In genomic region chr1:51243294-51243693, GRCm38 (mm10) we compare ENCODE assay signal across 11 mouse cellular contexts. TPM values are rescaled to one million over a fixed set of nuclear protein-coding genes. Genes with fewer than 3 reads are reported as not detected.
A peak's percentile ranks its signal among the peaks of the same experiment; 100 is the strongest.
DNase-seq lines count a peak whose midpoint lies in the region; ATAC-seq lines count a peak whose summit lies in the region.
"Had no signal": no experiment of that assay in that cellular context is flagged by ENCODE, and none has a peak within 500 bp of the region (broad histone marks: within the 10 kb centered on the region; RNA-seq: fewer than 3 reads in every experiment).

No protein-coding gene starts in this region.

- ATAC-seq in hindbrain, embryonic 16.5 days: peak; percentile 50
- ATAC-seq in hindbrain, embryonic 13.5 days (ENCODE audit: low FRiP score): no peak
- no peak for ATAC-seq in erythroid progenitor cell, adult 5-6 weeks (replicated peaks; ENCODE audit: low FRiP score, poor library complexity, severe bottlenecking)
- no peak for ATAC-seq in granulocyte monocyte progenitor cell, adult 5-6 weeks (replicated peaks; ENCODE audit: poor library complexity, severe bottlenecking)

- no peak overlapping the region for H3K4me3 ChIP-seq in hindbrain, embryonic 16.5 days (ENCODE audit: low read length)
- no peak overlapping the region for H3K4me3 ChIP-seq in hindbrain, embryonic 13.5 days

- H3K27ac ChIP-seq in hindbrain, embryonic 16.5 days (ENCODE audit: low read depth, low read length): no peak overlapping the region
- no peak overlapping the region for H3K27ac ChIP-seq in hindbrain, embryonic 13.5 days
- H3K27ac ChIP-seq: macrophage had no signal

- intact Hi-C loops in left cerebral cortex, postnatal 36 days (cut with DNase I): no loop called here

- no peaks in the 10 kb centered on the region for H3K9me3 ChIP-seq in hindbrain, embryonic 16.5 days (ENCODE audit: control insufficient read depth, low read length)
- H3K9me3 ChIP-seq in hindbrain, embryonic 13.5 days: no peaks in the 10 kb centered on the region

- no peaks in the 10 kb centered on the region for H3K27me3 ChIP-seq in hindbrain, embryonic 16.5 days (replicated peaks; ENCODE audit: control insufficient read depth, insufficient read depth, low read length)
- H3K27me3 ChIP-seq in hindbrain, embryonic 13.5 days: no peaks in the 10 kb centered on the region

- no peak overlapping the region for H3K9ac ChIP-seq in hindbrain, embryonic 16.5 days (ENCODE audit: low read depth, low read length)
- H3K9ac ChIP-seq in hindbrain, embryonic 13.5 days: no peak overlapping the region

- 86% methylated on average over 3 of the region's 3 CpGs for WGBS in hindbrain, embryonic 16.5 days
- WGBS in hindbrain, embryonic 13.5 days: 87% methylated on average over 3 of the region's 3 CpGs

- peak; percentile 98 for DNase-seq in brain, adult 2 months (ENCODE audit: low read depth, low spot score)
- DNase-seq in frontal cortex, adult 2 months (ENCODE audit: extremely low spot score in 1 of 2, low spot score in 1 of 2): peak; percentile 56 to 78
- peak; percentile 70 to 75 for DNase-seq in left cerebral cortex, postnatal 36 days (ENCODE audit: low spot score in 2 of 2)
- DNase-seq in embryo, embryonic 10 days (ENCODE audit: low spot score): no peak
- DNase-seq: kidney, postnatal 10 days had no signal

- H3K4me1 ChIP-seq in hindbrain, embryonic 16.5 days (ENCODE audit: control insufficient read depth, insufficient read depth, low read depth, low read length): no peaks in the 10 kb centered on the region
- H3K4me1 ChIP-seq in hindbrain, embryonic 13.5 days (replicated peaks): no peaks in the 10 kb centered on the region

- no peaks in the 10 kb centered on the region for H3K36me3 ChIP-seq in hindbrain, embryonic 16.5 days (ENCODE audit: control insufficient read depth, insufficient read depth, low read length)
- no peaks in the 10 kb centered on the region for H3K36me3 ChIP-seq in hindbrain, embryonic 13.5 days

- no peak overlapping the region for H3K4me2 ChIP-seq in hindbrain, embryonic 16.5 days (ENCODE audit: low read length)
- H3K4me2 ChIP-seq in hindbrain, embryonic 13.5 days: no peak overlapping the region
- H3K4me2 ChIP-seq: liver, embryonic 11.5 days had no signal

RNA-seq across cellular contexts. Expression of gene Cavin2, which starts 45.6 kb away (rescaled TPM):
- polyA plus RNA-seq in hindbrain, embryonic 16.5 days (2015; fragmentation: Nextera tagmentation; extraction: Ambion mirVana): 10.2 and 13.5 TPM in 2 replicates
- polyA plus RNA-seq in hindbrain, embryonic 13.5 days (2015; fragmentation: Nextera tagmentation; extraction: Ambion mirVana): 6.9 and 7.3 TPM in 2 replicates
- 8.1 and 8.3 TPM in 2 replicates for polyA plus RNA-seq in frontal cortex, adult 2 months (2012; rRNA removed)
- 1 to 10 TPM; 8.6 TPM for total RNA-seq in left cerebral cortex, postnatal 36 days (2021)
- 0.36 and 0.84 TPM in 2 replicates for total RNA-seq in erythroid progenitor cell, adult 5-6 weeks (2015; ENCODE audit: low replicate concordance)
- 0.61 and 1.2 TPM in 2 replicates for total RNA-seq in erythroid progenitor cell, adult 5-6 weeks (2017; ENCODE audit: low replicate concordance)
- total RNA-seq in granulocyte monocyte progenitor cell, adult 5-6 weeks (2014; fragmentation: Nextera tagmentation): not detected in 2 replicates
- total RNA-seq in granulocyte monocyte progenitor cell, adult 5-6 weeks (2017): 1.6 and 2.2 TPM in 2 replicates
